Mouse (Mus musculus): ENCODE data around the gene Trip13. TPM values are rescaled to one million over a fixed set of nuclear protein-coding genes. Genes with fewer than 3 reads are reported as not detected.

The Trip13 gene
- polyA plus RNA-seq, 1 experiment from 2014 or later: 28.2 TPM

DNA sequence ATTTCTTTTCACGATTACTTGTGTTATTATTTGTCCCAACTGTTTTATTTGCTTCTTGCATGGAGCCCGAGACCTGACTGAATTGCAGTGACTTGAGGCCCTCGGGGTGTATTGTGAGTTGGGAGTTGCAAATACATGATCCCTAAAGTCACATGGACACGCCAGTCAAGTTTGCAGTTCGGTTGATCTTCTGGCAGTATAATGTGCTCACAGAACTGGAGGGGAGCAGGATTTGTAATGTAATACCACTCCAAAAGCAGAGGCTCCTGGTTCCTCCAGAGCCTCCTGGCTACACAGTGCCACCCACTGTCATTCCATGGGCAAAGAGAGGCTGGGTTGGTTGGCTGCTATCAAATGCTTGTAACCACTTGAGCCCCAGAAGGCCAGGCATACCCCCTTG is 51.0 kb downstream of the Trip13 start:
- no peaks in the 10 kb centered on the region for H3K9me3 ChIP-seq (replicated peaks)
- peaks cover 30% of the 10 kb centered on the region for H3K4me1 ChIP-seq
- no peaks in the 10 kb centered on the region for H3K27me3 ChIP-seq
- no peak overlapping the region for H3K4me3 ChIP-seq (replicated peaks)
- no peak overlapping the region for H3K9ac ChIP-seq
- peak; percentile 8; the same call in 1 of the 2 replicates for ATAC-seq (ENCODE audit: insufficient number of reproducible peaks, low FRiP score, low TSS enrichment, low read depth)
- no peak overlapping the region for H3K4me2 ChIP-seq (replicated peaks)
- peak overlapping the region; percentile 74; the same call in 1 of the 2 replicates for H3K27ac ChIP-seq (replicated peaks)
- WGBS: 19% methylated on average over 5 of the region's 5 CpGs
- H3K36me3 ChIP-seq: no peaks in the 10 kb centered on the region

GRCm38 (mm10) chr13:73886066-73886465 is 51.5 kb downstream of the Trip13 start:
- peak overlapping the region; percentile 74; the same call in 1 of the 2 replicates for H3K27ac ChIP-seq (replicated peaks)
- no peak overlapping the region for H3K4me3 ChIP-seq (replicated peaks)
- ATAC-seq (ENCODE audit: insufficient number of reproducible peaks, low FRiP score, low TSS enrichment, low read depth): no peak
- no peak overlapping the region for H3K9ac ChIP-seq
- peaks cover 30% of the 10 kb centered on the region for H3K4me1 ChIP-seq
- WGBS: 49% methylated on average over 4 of the region's 4 CpGs
- H3K4me2 ChIP-seq (replicated peaks): no peak overlapping the region
- H3K27me3 ChIP-seq: no peaks in the 10 kb centered on the region
- H3K9me3 ChIP-seq (replicated peaks): no peaks in the 10 kb centered on the region
- no peaks in the 10 kb centered on the region for H3K36me3 ChIP-seq

GRCm38 (mm10) chr13:73885656-73886055 is 51.9 kb downstream of the Trip13 start:
- Histone ChIP-seq H3K27me3 (no peaks in the 10 kb centered on the region), H3K4me1 (peaks cover 33% of the 10 kb centered on the region), H3K36me3 (no peaks in the 10 kb centered on the region), H3K9me3 (replicated peaks) (no peaks in the 10 kb centered on the region), H3K27ac (replicated peaks) (peak overlapping the region; percentile 74; the same call in 1 of the 2 replicates), H3K4me3 (replicated peaks) (no peak overlapping the region), H3K9ac (no peak overlapping the region), H3K4me2 (replicated peaks) (no peak overlapping the region)
- 70% methylated on average over 4 of the region's 4 CpGs for WGBS
- no peak for ATAC-seq (ENCODE audit: insufficient number of reproducible peaks, low FRiP score, low TSS enrichment, low read depth)

- Histone ChIP-seq H3K4me3 (replicated peaks) (no peak overlapping the region), H3K4me2 (replicated peaks) (no peak overlapping the region), H3K36me3 (no peaks in the 10 kb centered on the region), H3K9me3 (replicated peaks) (no peaks in the 10 kb centered on the region), H3K27ac (replicated peaks) (peak overlapping the region; percentile 44; the same call in 1 of the 2 replicates), H3K4me1 (peaks cover 22% of the 10 kb centered on the region), H3K9ac (no peak overlapping the region), H3K27me3 (no peaks in the 10 kb centered on the region)
- 28% methylated on average over 8 of the region's 8 CpGs for WGBS
- no peak for ATAC-seq (ENCODE audit: insufficient number of reproducible peaks, low FRiP score, low TSS enrichment, low read depth)
These were observed 56.2 kb downstream of the Trip13 start for GRCm38 (mm10) chr13:73881347-73881746.

DNA sequence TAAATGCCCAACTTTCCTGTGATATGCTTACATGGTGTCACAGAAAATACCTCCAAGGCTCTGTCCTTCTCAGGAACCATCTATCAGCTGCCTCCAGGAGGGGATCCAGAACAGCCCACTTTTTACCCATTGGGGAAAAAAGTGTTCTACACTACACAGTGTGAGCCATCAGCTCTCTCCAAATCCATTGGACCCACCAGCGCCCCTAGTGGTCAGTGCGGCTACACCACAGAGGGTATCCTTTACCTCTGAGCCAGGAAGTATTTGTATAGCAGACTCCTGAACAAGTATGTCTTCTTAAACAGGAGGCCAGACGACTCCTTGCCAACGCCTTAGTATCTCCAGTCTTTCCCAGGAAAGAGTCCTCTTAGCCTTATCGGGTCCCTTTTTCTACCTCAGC is 57.8 kb downstream of the Trip13 start:
- 82% methylated on average over 5 of the region's 5 CpGs for WGBS
- no peak for ATAC-seq (ENCODE audit: insufficient number of reproducible peaks, low FRiP score, low TSS enrichment, low read depth)

DNA sequence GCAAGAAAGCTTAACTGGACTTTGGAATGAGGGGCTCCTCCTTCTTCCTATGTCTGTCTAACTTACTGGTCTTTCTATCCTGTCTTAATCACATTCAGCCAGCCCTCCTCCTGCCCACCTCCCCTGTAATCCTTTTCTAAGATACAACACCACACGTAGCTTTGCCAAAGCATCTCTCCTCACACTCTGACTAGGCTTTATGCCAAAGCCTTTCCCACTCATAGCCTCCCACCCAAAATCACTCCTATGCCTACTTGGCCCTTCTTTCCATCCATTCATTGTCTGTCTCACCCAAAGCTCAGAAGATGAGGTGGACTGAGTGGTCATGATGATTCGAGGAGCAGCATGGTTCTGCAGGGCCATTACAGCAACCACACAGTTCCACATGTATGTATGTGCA is 65.4 kb downstream of the Trip13 start:
- no peak overlapping the region for H3K27ac ChIP-seq (replicated peaks)
- WGBS: 79% methylated on average over 2 of the region's 2 CpGs
- H3K4me2 ChIP-seq (replicated peaks): no peak overlapping the region
- H3K9me3 ChIP-seq (replicated peaks): no peaks in the 10 kb centered on the region
- ATAC-seq (ENCODE audit: insufficient number of reproducible peaks, low FRiP score, low TSS enrichment, low read depth): no peak
- no peak overlapping the region for H3K9ac ChIP-seq
- 0 out of 2 replicates have a peak, but pooled peaks cover 4% of the 10 kb centered on the region for H3K4me1 ChIP-seq
- H3K4me3 ChIP-seq (replicated peaks): no peak overlapping the region
- no peaks in the 10 kb centered on the region for H3K36me3 ChIP-seq
- no peaks in the 10 kb centered on the region for H3K27me3 ChIP-seq

More for the DNA sequence above, 57.8 kb downstream of the Trip13 start:
- no peak overlapping the region for H3K4me2 ChIP-seq (replicated peaks)
- no peaks in the 10 kb centered on the region for H3K9me3 ChIP-seq (replicated peaks)
- no peak overlapping the region for H3K27ac ChIP-seq (replicated peaks)
- no peaks in the 10 kb centered on the region for H3K27me3 ChIP-seq
- no peak overlapping the region for H3K4me3 ChIP-seq (replicated peaks)
- H3K4me1 ChIP-seq: peaks cover 11% of the 10 kb centered on the region; the same call in 1 of the 2 replicates
- no peaks in the 10 kb centered on the region for H3K36me3 ChIP-seq
- no peak overlapping the region for H3K9ac ChIP-seq

Small RNA genes lying within 50 kb of the gene (microRNA-seq; reads per million reads assigned to microRNA genes)
- not detected for gene Gm25197 (ENCODE audit: borderline number of aligned reads)

Other genes starting within 250 kb of the Trip13 start
- gene Slc6a19, start 232.9 kb downstream of the Trip13 start, polyA plus RNA-seq (2015; fragmentation: Nextera tagmentation; extraction: Ambion mirVana): 0.25 and 0.62 TPM in 2 replicates
- 14.4 and 18.4 TPM in 2 replicates for gene Slc12a7, start 204.7 kb downstream of the Trip13 start, polyA plus RNA-seq (2015; fragmentation: Nextera tagmentation; extraction: Ambion mirVana)
- gene Nkd2, start 90.2 kb downstream of the Trip13 start, polyA plus RNA-seq (2015; fragmentation: Nextera tagmentation; extraction: Ambion mirVana): 40.2 and 42.1 TPM in 2 replicates
- 48.2 and 53.4 TPM in 2 replicates for gene Brd9, start within 50 bp of the Trip13 start, polyA plus RNA-seq (2015; fragmentation: Nextera tagmentation; extraction: Ambion mirVana)
- not detected in 2 replicates for gene Zdhhc11, start 26.1 kb upstream of the Trip13 start, polyA plus RNA-seq (2015; fragmentation: Nextera tagmentation; extraction: Ambion mirVana)
- 1.6 and 2.0 TPM in 2 replicates for gene Tppp, start 71.6 kb upstream of the Trip13 start, polyA plus RNA-seq (2015; fragmentation: Nextera tagmentation; extraction: Ambion mirVana)
- 9.7 and 11.3 TPM in 2 replicates for gene Cep72, start 124.5 kb upstream of the Trip13 start, polyA plus RNA-seq (2015; fragmentation: Nextera tagmentation; extraction: Ambion mirVana)
- 0.12 TPM in 2 replicates for gene Slc9a3, start 183.7 kb upstream of the Trip13 start, polyA plus RNA-seq (2015; fragmentation: Nextera tagmentation; extraction: Ambion mirVana)

Data from embryonic facial prominence, embryonic 15.5 days (tissue).